Mouse (Mus musculus) left cerebral cortex, postnatal 14 days (tissue): Measurements from ENCODE around the gene Actn4. TPM values are rescaled to one million over a fixed set of nuclear protein-coding genes. Genes with fewer than 3 reads are reported as not detected.

ENCODE experiments used
- DNase-seq, 2 experiments: peaks; one replicate each; pipeline ENCODE4 v3.0.0; 2021 to 2022; ENCODE audit warnings: low spot score in 2 of 2, mixed read lengths in 1 of 2
- intact Hi-C: fragments of 180-260 bp; cut with DNase I; formaldehyde crosslinking; loops from one replicate; pipeline ENCODE4 v1.15.1; 2025
- total RNA-seq, 2 experiments: library from RNA; stranded (reverse); gene quantifications; 2 replicates each; pipeline ENCODE4 v1.2.3; 2021

Gene Actn4
- total RNA-seq, 2 experiments from 2014 or later = 177 to 205 TPM

DNA sequence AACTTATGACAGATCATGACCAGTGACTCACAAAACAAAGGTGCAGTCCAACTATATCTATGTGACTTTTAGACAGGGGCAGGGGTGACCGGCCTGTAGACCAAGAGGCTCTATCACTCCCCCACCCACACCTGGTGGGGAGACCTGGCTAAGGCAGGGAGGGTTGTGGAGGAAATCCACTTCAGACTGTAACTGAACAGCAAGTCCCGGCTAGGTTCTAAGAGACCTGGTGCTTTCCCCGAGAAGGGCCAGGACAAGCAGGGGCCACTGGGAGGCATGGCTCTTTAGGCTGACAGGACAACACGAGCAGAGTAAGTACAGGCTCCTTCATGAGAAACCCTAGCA is 30.5 kb downstream of the Actn4 start:
- intact Hi-C loops = no loop called here
- DNase-seq = no peak

DNA sequence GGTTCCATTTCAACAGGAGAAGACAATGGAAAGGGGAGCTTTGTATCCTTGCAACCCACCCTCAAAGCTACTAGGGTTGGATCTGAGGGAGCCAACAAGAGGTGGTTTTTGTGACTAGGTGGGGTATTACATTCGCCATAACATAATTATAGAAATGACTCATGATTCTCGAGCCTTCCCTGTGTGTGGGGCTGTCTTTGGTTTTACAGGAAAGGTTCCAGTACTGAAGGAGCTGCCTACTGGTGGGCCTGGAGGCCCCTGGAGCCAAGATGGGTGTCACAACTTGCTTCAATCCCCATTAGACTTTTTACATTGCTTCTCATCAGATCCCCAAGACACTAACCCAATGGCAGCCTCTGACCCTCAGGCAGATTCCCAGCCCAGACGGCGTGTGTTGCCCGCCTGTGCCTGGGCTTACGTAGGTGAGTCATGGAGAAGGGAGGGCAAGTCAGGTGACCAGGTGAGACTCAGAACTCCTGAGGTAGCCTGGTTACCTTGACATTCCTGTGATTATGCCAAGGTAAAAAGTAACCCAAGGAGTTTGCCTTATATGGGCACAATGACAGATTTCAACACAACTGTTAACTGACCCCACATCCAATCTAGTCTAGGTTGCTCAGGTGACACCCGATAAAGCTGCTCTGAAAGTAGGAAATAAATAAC is 31.0 kb downstream of the Actn4 start:
- no peak for DNase-seq
- intact Hi-C loops = no loop called here

DNA sequence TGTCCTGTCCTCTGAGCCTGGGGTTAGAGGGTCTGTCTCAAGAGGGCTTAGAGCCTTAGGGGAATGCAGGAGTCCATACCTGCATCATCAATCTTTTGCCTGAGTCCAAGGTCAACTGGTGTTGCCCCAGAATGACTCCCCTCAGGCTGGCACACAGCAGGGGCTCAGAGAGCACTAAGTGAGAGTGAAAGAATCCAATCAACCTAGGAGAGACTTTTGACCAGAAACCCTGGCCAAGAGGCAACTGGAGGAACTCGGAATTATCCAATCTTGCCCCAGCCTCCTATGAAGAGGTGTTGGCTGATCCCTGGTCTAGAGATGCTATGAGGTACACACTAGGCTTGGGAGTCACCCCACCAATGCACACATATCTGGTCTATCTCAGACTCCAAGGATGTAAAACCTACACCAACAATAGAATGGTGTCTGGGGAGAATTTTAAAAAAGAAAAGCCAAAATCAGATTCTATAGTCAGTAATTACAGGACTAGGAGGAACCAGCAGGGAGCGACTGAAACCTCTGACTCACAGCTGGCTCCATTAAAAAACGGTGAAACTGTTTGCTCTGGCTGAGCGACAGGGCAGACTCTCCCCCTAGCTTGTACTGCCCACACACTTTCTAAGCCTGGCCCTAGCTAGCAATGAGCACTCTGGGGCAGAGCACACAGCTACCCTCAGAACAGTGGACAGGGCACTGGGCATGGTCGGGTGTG is 31.7 kb downstream of the Actn4 start:
- no peak for DNase-seq
- intact Hi-C loops = no loop called here

DNA sequence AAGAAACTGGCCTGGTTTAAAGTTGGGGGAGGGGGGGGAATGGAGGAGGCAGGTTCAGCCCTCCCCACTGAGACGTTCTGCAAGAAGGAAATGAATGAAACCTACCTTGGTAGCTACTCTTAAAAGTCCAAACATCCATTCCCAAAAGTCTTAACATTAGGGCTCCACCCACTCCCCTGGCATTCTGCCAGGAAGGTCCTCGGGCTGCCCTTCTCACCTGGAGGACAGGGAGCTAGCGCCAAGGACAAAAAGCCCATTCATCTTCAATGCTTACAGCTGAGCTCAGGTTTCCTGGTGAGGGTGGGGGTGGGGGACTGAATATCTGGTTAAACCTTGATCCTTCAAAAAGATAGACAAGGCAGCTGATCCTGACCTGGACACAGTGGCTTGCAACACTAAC is 32.8 kb downstream of the Actn4 start:
- intact Hi-C loops = no loop called here
- no peak for DNase-seq

DNA sequence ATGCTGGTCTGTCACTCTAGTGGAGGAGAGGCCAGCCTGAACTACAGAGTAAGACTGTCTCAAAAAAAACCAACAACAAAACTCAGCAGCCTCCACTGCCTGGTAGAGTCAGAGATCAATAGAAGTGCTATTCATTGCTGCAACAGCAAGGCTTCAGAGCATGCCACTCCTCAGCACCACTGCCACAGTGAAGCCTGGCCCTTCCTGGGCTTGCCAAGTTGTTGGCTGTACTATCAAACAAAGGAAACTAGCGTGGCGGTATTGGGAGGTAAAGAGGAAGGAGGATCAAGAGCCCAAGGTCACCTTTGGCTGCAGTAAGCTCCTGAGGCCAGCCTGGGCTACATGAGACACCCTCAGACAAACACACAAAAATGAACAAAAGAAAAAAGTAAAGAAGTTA is 36.0 kb downstream of the Actn4 start:
- intact Hi-C loops = no loop called here

DNA sequence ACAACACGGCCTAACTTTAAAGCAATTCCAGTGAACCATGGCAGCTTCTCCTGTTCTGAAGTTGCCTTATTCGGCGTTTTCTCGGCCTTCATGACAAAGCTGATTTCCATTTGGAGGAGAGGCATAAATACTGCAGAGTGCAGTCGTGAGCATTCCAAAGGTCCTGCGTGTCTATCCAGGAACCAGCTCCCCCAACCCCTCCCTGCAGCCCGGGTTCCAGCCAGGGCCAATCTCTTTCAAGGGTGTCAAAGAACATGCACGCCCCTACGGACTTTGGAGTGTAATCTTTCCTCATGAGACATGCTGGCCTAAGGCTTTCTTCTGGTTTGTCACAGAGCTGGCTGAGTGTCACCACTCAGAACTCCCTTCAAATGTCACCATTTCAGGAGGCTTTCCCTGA is 36.8 kb downstream of the Actn4 start:
- intact Hi-C loops = no loop called here
- no peak for DNase-seq

More for the DNA sequence above, 36.0 kb downstream of the Actn4 start:
- DNase-seq = no peak

DNA sequence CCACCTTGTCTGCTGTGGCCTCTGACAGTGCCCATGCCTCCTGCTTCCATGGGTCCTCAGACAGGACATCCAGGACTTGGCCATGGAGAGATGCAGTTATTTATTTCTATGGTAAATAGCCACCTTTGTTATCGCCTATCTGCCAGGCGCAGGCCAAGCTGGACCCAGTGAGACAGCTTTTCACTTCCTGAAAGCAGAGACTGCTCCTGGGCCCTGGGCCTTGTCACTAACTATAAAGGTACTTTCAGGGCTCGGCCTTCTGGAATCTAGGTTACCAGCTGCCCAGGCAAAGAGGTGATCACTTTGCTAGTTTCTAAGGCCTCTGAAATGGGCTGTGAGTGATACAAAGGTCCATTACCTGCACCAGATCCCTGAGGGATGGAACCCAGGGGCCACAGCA is 37.3 kb downstream of the Actn4 start:
- DNase-seq = no peak
- intact Hi-C loops = loop anchor here (5.0 kb wide), 1 partner anchor 32 kb away; no protein-coding TSS in a partner anchor

DNA sequence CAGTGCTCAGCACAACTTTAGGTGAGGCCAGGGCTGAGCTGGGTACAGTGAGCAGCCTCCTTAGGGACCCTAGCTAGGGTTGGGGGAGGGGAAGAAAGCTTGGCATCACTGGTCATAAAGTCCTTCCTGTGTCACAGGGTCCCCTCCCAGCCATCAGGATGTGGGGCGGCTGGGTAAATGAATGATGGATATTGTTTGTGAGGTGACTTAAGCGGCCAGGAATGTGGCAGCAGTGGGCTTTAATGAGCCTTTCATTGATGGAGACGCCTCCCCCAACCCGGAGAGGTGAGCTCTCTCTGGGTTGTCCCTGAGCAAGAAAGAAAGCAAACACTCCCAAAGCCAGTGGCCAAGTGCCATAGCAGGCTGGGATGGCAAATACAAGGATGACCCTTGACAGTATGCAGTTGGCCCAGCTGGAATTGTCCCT is 38.3 kb downstream of the Actn4 start:
- intact Hi-C loops = loop anchor here (5.0 kb wide), 1 partner anchor 33 kb away; no protein-coding TSS in a partner anchor
- no peak for DNase-seq

DNA sequence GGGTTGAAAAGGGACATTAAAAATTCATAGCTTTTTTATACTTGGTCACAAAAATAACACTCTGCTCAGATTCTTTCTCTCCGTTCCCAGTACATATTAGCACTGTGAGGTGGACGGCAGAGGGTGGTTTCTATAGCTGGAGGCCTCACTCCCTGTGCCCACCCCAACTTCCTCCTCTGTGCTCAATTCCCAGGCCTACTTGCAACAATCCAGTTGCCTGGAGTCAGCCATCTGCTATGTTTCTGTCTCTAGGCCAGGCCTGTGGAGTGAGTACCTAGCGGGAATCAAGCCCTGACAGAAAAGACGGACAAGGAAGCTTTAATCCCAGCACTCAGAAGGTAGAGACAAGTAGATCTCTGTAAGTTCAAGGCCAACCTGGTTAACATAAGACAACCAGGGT is 39.5 kb downstream of the Actn4 start:
- intact Hi-C loops = loop anchor here (5.0 kb wide), 1 partner anchor 35 kb away; no protein-coding TSS in a partner anchor
- DNase-seq = peak; percentile 35 to 66

DNA sequence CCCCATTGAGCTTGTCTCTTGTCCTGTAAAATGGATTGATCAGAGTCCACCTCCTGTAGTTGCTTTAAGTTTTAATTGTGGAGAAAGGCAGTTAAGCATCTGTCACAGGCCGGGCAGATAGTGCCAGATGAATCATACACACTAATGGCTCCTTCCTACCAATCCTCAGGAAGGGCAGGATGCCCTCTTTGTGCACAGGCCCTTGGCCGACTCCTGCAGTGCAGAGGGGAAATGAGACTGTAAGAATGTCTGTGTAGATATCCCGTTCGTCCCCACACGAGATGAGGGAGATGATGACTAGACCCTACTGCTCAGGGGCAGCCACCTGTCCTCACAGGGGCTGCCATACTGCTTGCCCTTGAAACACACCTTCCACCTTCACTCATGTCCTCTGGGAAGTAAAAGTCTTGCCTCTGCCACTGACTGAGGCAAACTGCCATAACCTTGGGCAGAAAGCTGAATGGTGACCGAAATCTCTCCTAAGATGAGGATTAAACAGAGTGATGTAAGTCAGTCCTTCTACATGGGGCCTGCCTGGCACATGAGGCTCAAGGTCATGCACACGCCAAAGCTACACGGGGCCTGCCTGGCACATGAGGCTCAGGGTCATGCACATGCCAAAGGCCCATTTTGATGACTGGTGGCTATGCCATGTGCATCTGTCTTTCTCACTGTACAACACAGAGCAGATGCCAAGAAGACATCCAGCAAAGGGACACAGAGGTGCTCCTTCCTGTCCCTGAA is 40.2 kb downstream of the Actn4 start:
- no peak for DNase-seq
- intact Hi-C loops = loop anchor here (5.0 kb wide), 1 partner anchor 35 kb away; no protein-coding TSS in a partner anchor

DNA sequence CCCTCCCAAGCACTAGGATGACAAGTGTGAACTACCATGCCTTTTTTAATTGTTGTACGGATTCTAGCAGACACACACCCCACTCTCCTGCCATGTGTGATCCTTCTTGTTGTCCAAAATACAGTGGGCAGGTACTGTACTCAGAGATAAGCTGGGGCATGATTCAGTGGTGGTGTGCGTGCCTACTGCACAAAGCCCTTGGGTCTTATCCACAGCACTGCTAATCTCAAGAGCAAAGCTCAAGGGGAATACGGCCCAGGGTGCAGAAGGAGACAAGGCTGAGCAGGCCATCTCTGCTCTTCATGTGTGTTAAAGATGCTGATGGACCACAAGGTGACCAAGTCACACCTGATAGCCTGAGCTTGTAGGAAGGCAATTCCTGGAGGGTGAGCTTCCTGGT is 41.0 kb downstream of the Actn4 start:
- intact Hi-C loops = loop anchor here (5.0 kb wide), 1 partner anchor 36 kb away; no protein-coding TSS in a partner anchor
- no peak for DNase-seq

DNA sequence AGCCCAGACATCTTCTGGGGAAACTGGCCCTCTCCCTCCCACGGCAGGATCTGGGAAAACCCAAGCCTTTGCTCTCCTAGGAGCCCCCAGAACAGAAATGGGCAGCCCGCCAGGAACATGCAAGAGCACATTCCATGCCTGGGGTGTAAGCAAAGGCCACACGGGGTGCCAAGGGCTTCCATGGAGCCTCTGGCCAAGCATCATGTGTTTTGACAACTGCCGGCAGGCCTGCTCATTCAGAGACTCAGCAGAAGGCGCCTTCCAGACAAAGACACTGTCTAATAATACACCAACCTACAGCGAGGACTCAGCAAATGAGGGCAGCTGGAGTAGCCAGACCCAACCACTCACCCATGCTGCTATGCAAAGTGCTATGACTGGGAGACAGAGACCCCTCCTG is 42.3 kb downstream of the Actn4 start:
- intact Hi-C loops = loop anchor here (5.0 kb wide), 1 partner anchor 37 kb away; no protein-coding TSS in a partner anchor
- DNase-seq = peak; percentile 44 to 65

DNA sequence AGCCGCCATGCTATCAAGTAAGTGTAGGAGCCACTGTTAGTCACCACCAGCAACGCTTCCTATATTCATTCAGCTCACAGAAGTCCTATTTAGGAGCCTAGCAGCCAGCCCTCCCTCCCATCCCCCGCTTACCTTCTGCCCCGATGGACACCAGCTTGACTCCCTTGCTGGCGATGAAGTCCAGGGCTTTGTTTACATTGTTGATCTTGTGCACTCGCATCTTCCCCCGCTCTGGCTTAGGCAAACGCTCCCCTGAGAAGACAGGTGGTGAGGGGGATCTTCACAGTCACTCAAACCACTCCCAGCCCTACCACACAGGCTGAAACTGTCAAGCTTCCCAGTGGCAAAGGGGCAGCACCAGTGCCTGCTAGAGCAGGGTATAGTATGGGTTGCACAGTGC is 43.6 kb downstream of the Actn4 start:
- no peak for DNase-seq
- intact Hi-C loops = no loop called here

DNA sequence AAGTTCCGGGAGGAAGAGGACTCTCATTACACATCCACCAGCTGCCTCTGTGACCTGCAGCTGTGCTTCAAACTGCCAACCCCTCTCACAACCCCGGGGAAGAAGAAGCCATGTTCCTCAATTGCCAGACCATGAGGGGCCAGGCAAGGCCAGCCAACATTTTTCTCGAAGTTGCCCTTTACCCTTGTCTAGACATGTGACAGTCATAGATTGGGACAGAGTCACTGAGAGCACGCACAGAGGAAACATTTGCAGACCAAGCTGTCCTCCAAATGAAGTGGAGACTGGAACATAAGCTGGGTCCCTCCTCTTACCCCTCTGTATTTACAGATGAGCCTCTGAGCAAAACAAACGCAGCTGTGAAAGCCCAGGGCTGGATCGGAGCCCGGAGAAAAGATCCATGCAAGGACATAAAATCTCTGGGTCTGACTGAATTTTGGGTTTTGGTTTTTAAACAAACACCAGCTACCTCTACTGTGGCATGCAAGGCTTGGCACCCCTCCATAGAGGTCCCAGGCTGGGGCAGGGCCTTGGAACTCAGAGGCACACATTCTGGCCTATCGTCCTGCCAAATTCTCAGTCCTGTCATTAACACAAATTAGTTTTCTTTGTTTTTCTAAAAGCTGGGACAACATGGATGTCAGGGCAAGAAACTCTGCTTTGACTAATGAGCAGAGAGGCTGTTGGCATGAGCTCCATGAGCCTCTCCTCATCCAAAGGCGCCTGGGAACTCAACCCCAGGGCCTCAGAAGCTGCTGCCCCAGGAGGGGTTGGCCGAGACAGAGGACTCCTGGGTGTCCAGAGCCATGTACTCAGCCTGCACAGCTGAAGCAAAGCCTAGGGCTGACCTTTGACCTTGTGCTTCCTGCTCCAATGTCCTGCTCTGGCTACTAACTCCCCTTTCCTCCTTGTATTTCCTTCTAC is 44.4 kb downstream of the Actn4 start:
- DNase-seq = peak; percentile 64 to 66
- intact Hi-C loops = no loop called here

DNA sequence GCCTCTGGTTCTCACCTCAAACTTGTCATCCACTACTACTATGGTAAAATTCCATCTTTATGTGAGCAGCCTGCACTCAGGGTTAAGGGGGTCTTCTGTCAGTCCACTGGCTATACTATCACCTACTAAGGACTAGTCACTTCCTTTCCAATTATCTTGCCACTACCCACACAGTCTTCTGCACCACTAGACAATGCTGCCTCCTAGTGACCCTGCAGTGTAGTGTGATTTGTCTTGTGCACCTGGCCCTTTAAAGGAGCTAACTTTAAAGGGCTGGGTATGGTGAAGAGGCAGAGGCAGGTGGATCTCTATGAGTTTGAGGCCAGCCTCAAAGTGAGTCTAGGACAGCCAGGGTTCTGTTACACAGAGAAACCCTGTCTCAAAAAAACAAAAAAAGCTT is 45.6 kb downstream of the Actn4 start:
- no peak for DNase-seq
- intact Hi-C loops = no loop called here

DNA sequence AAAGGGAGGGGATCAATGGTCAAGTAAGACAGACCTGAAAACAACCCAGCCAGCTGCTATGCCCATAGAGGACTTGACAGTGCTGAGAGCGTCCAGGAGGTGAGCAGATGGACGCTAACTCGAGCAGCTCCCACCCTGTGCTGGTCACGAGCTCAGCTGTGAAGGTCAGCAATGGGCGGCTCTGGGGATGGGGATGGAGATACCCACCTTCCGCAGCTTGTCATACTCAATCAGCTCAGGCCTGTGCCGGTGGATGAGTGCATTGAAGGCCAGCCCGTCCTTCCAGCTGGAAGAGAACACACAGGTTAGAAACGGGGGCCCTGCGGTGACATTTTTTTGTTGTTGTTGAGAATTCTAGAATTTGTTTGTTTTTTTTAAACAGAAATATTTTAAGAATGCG is 49.0 kb downstream of the Actn4 start:
- intact Hi-C loops = no loop called here
- no peak for DNase-seq

DNA sequence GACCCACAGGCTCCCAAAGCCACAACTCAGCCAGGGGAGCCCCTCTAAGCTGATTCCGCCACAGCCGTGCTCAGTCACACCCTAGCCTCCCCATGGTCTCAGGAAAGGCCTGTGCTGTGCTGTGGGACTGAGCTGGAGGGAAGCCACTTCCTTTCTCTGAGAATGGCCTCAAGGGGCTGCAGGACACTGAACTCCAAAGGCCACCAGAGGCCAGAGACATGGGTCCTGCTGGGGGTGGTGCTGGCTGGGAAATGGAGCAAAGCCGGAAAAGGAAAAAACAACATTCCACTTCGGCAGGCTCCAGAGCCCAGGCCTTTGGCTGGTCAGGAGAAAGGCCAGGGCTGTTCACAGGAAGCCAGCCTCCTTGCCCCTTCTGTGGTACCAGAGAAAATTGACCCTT is 50.5 kb downstream of the Actn4 start:
- intact Hi-C loops = no loop called here
- no peak for DNase-seq

DNA sequence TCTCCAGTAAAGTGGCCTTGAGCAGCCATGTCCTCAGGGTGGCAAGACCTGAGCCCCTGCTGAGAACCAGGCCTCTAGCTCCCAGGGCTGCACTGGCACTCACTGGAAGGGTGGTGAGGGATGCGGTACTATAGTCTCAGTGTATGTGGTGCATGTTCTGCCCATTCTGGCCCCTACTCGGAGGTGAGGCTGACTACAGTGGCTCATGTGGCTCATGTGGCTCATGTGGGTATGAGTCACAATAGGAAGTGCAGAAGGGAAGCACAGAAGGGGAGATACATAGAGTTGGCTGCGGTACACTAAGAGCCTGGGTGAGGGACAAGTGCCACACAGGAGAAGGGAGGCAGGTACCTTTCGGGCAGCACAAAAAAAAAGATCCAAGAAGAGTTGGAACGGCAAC is 54.9 kb downstream of the Actn4 start:
- intact Hi-C loops = no loop called here

DNA sequence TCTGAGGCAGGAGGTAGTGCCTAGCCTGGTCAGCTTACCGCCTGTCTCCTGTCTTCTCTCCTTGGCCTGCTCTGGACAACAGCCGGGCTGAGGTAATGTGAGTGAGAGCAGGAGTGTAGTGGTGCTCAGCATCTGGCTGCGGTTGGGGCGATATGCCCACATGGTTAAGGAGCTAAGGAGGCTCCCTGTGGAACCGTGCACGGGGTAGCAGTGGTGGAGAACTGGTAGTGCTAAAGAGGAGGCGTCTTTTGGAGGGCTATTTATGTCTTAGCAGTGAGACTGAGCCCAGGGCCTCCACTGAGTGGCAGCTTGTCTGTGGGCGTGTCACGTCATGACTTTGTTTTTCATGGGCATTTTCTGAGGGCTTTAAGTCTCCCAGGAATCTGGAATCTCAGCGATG is 58.4 kb downstream of the Actn4 start:
- intact Hi-C loops = loop anchor here (5.0 kb wide), 1 partner anchor 59 kb away; the partner anchor contains the start of gene Actn4
- DNase-seq = peak; percentile 82 to 87

More for the DNA sequence above, 54.9 kb downstream of the Actn4 start:
- DNase-seq = no peak
